Mouse (Mus musculus) left cerebral cortex, postnatal 25 days (tissue): Measurements from ENCODE around the gene Otub1. TPM values are rescaled to one million over a fixed set of nuclear protein-coding genes. Genes with fewer than 3 reads are reported as not detected.

Experiments used
- DNase-seq, 2 experiments: peaks; one replicate each; pipeline ENCODE4 v3.0.0; 2022; ENCODE audit warnings: low spot score in 2 of 2, mixed read lengths in 1 of 2
- intact Hi-C: fragments of 180-260 bp; cut with DNase I; formaldehyde crosslinking; loops from one replicate; pipeline ENCODE4 v1.15.1; 2025
- total RNA-seq, 2 experiments: library from RNA; stranded (reverse); gene quantifications; 2 replicates each; pipeline ENCODE4 v1.2.3; 2021

The Otub1 gene
- total RNA-seq, 2 experiments from 2014 or later: 258 to 270 TPM

GRCm38 (mm10) chr19:7180756-7181405, 25.2 kb downstream of the Otub1 start:
- intact Hi-C loops: no loop called here
- no peak for DNase-seq

GRCm38 (mm10) chr19:7178841-7179452, 27.2 kb downstream of the Otub1 start:
- DNase-seq: no peak
- intact Hi-C loops: no loop called here

GRCm38 (mm10) chr19:7177804-7178511, 28.2 kb downstream of the Otub1 start:
- intact Hi-C loops: no loop called here
- no peak for DNase-seq

GRCm38 (mm10) chr19:7176041-7176696, 29.9 kb downstream of the Otub1 start:
- intact Hi-C loops: no loop called here
- DNase-seq: no peak

GRCm38 (mm10) chr19:7172051-7172866, 33.9 kb downstream of the Otub1 start:
- intact Hi-C loops: no loop called here
- DNase-seq: peak; percentile 73 to 85

GRCm38 (mm10) chr19:7171447-7171846, 34.7 kb downstream of the Otub1 start:
- intact Hi-C loops: no loop called here
- no peak for DNase-seq

GRCm38 (mm10) chr19:7170916-7171315, 35.2 kb downstream of the Otub1 start:
- DNase-seq: no peak
- intact Hi-C loops: no loop called here

- DNase-seq: no peak
- intact Hi-C loops: loop anchor here (5.0 kb wide), 1 partner anchor 86 kb away; no protein-coding TSS in a partner anchor
Observed at GRCm38 (mm10) chr19:7168423-7168822, 37.7 kb downstream of the Otub1 start.

- intact Hi-C loops: loop anchor here (5.0 kb wide), 1 partner anchor 84 kb away; no protein-coding TSS in a partner anchor
- DNase-seq: no peak
Observed at GRCm38 (mm10) chr19:7166767-7167166, 39.3 kb downstream of the Otub1 start.

GRCm38 (mm10) chr19:7166200-7166711, 39.9 kb downstream of the Otub1 start:
- no peak for DNase-seq
- intact Hi-C loops: loop anchor here (5.0 kb wide), 1 partner anchor 84 kb away; no protein-coding TSS in a partner anchor

- DNase-seq: peak in 1 of 2 experiments; percentile 46
Observed at GRCm38 (mm10) chr19:7165509-7166199, 40.5 kb downstream of the Otub1 start.

GRCm38 (mm10) chr19:7164820-7165323, 41.2 kb downstream of the Otub1 start:
- intact Hi-C loops: loop anchor here (5.0 kb wide), 1 partner anchor 83 kb away; no protein-coding TSS in a partner anchor
- DNase-seq: peak in 1 of 2 experiments; percentile 69

More at GRCm38 (mm10) chr19:7165509-7166199, 40.5 kb downstream of the Otub1 start:
- intact Hi-C loops: loop anchor here (5.0 kb wide), 1 partner anchor 83 kb away; no protein-coding TSS in a partner anchor

- intact Hi-C loops: no loop called here
- peak in 1 of 2 experiments; percentile 75 for DNase-seq
Observed at GRCm38 (mm10) chr19:7164238-7164637, 41.9 kb downstream of the Otub1 start.

- intact Hi-C loops: loop anchor here (2.0 kb wide), 1 partner anchor 92 kb away; no protein-coding TSS in a partner anchor
- no peak for DNase-seq
Observed at GRCm38 (mm10) chr19:7161064-7161463, 45.1 kb downstream of the Otub1 start.

GRCm38 (mm10) chr19:7160151-7160906, 45.8 kb downstream of the Otub1 start:
- peak in 1 of 2 experiments; percentile 65 for DNase-seq

GRCm38 (mm10) chr19:7157734-7158133, 48.4 kb downstream of the Otub1 start:
- DNase-seq: no peak
- intact Hi-C loops: no loop called here

More at GRCm38 (mm10) chr19:7160151-7160906, 45.8 kb downstream of the Otub1 start:
- intact Hi-C loops: loop anchor here (2.0 kb wide), 1 partner anchor 92 kb away; no protein-coding TSS in a partner anchor

- intact Hi-C loops: no loop called here
- peak in 1 of 2 experiments; percentile 63 for DNase-seq
Observed at GRCm38 (mm10) chr19:7155196-7155595, 50.9 kb downstream of the Otub1 start.
